Mouse (Mus musculus): ENCODE measurements at regions not wholly inside any gene's neighbourhood (a gene's known extent, or its start where the extent isn't known, plus 50 kb on each side); places are given as distances from the start of the nearest gene placed in this dataset.

- Histone ChIP-seq H3K4me2 (ENCODE audit: low read depth, low read length) (no peak overlapping the region), H3K9ac (ENCODE audit: low read length) (no peak overlapping the region), H3K27me3 (ENCODE audit: control insufficient read depth, insufficient read depth, low read length) (no peaks in the 10 kb centered on the region), H3K4me1 (ENCODE audit: control insufficient read depth, insufficient read depth, low read length) (no peaks in the 10 kb centered on the region), H3K9me3 (replicated peaks; ENCODE audit: control insufficient read depth, low read length) (no peaks in the 10 kb centered on the region), H3K36me3 (ENCODE audit: control insufficient read depth, insufficient read depth, low read length) (no peaks in the 10 kb centered on the region), H3K27ac (ENCODE audit: low read length) (no peak overlapping the region), H3K4me3 (replicated peaks; ENCODE audit: low read length) (no peak overlapping the region)
- no peak for ATAC-seq (ENCODE audit: insufficient read depth, low FRiP score)
- WGBS: 79% methylated on average over 8 of the region's 8 CpGs
These were observed 171.9 kb downstream of the Emx2 start for GRCm38 (mm10) chr19:59630095-59630494.

- H3K4me3 ChIP-seq (replicated peaks; ENCODE audit: low read length): no peak overlapping the region
- 49% methylated on average over 4 of the region's 4 CpGs for WGBS
- ATAC-seq (ENCODE audit: insufficient read depth, low FRiP score): no peak
- no peaks in the 10 kb centered on the region for H3K27me3 ChIP-seq (ENCODE audit: control insufficient read depth, insufficient read depth, low read length)
- H3K4me1 ChIP-seq (ENCODE audit: control insufficient read depth, insufficient read depth, low read length): no peaks in the 10 kb centered on the region
- H3K9me3 ChIP-seq (replicated peaks; ENCODE audit: control insufficient read depth, low read length): no peaks in the 10 kb centered on the region
- H3K9ac ChIP-seq (ENCODE audit: low read length): no peak overlapping the region
- no peak overlapping the region for H3K4me2 ChIP-seq (ENCODE audit: low read depth, low read length)
- no peaks in the 10 kb centered on the region for H3K36me3 ChIP-seq (ENCODE audit: control insufficient read depth, insufficient read depth, low read length)
- no peak overlapping the region for H3K27ac ChIP-seq (ENCODE audit: low read length)
These were observed 172.5 kb downstream of the Emx2 start for GRCm38 (mm10) chr19:59630706-59631105.

DNA sequence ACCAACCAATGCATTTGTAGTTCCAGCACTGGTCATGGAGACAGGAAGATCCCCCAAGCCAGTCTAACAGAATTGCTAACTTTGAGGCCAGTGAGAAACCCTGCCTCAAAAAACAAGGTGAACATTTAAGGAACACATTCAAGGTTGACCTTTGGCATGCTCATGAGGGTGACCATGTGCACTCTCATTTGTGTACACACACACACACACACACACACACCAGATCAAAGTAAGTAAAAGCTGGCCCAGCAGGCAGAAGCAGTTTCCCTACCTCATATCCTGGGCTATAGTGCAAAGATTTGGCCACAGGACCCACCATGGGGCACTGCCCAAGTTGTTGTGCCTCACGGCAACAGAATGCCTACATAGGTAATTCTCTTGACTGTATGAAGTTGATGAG lies 173.4 kb downstream of the Emx2 start:
- Histone ChIP-seq H3K4me2 (ENCODE audit: low read depth, low read length) (no peak overlapping the region), H3K36me3 (ENCODE audit: control insufficient read depth, insufficient read depth, low read length) (no peaks in the 10 kb centered on the region), H3K9ac (ENCODE audit: low read length) (no peak overlapping the region), H3K27me3 (ENCODE audit: control insufficient read depth, insufficient read depth, low read length) (no peaks in the 10 kb centered on the region), H3K27ac (ENCODE audit: low read length) (no peak overlapping the region), H3K9me3 (replicated peaks; ENCODE audit: control insufficient read depth, low read length) (no peaks in the 10 kb centered on the region), H3K4me1 (ENCODE audit: control insufficient read depth, insufficient read depth, low read length) (no peaks in the 10 kb centered on the region), H3K4me3 (replicated peaks; ENCODE audit: low read length) (no peak overlapping the region)
- 86% methylated on average over 1 of the region's 1 CpGs for WGBS
- no peak for ATAC-seq (ENCODE audit: insufficient read depth, low FRiP score)

GRCm38 (mm10) chr19:59636271-59636670 lies 178.1 kb downstream of the Emx2 start:
- no peaks in the 10 kb centered on the region for H3K36me3 ChIP-seq (ENCODE audit: control insufficient read depth, insufficient read depth, low read length)
- H3K27me3 ChIP-seq (ENCODE audit: control insufficient read depth, insufficient read depth, low read length): no peaks in the 10 kb centered on the region
- no peaks in the 10 kb centered on the region for H3K4me1 ChIP-seq (ENCODE audit: control insufficient read depth, insufficient read depth, low read length)
- H3K4me3 ChIP-seq (replicated peaks; ENCODE audit: low read length): no peak overlapping the region
- ATAC-seq (ENCODE audit: insufficient read depth, low FRiP score): no peak
- no peaks in the 10 kb centered on the region for H3K9me3 ChIP-seq (replicated peaks; ENCODE audit: control insufficient read depth, low read length)
- no peak overlapping the region for H3K9ac ChIP-seq (ENCODE audit: low read length)
- no peak overlapping the region for H3K27ac ChIP-seq (ENCODE audit: low read length)
- H3K4me2 ChIP-seq (ENCODE audit: low read depth, low read length): no peak overlapping the region
- WGBS: 36% methylated on average over 8 of the region's 8 CpGs

DNA sequence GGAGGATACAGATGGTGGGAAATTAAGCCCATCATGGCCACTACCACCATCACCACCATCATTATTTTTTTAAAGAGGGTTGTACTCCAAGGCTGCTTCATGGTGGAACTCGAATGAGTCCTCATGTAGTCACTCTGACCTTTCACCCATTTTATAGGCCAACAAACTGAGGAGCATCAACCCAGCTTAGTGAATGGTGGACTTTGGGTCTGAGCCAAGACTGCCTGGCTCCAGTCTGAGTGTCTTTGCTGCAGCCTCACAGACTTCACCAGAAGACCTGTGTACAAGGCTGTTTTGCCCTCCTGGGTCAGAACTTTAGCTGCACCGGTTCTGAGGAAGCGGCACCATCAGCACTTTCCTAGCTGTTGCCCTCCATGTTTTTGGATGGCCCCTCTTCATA lies 184.4 kb downstream of the Emx2 start:
- no peaks in the 10 kb centered on the region for H3K9me3 ChIP-seq (replicated peaks; ENCODE audit: control insufficient read depth, low read length)
- ATAC-seq (ENCODE audit: insufficient read depth, low FRiP score): no peak
- WGBS: 81% methylated on average over 3 of the region's 3 CpGs
- no peaks in the 10 kb centered on the region for H3K36me3 ChIP-seq (ENCODE audit: control insufficient read depth, insufficient read depth, low read length)
- no peak overlapping the region for H3K27ac ChIP-seq (ENCODE audit: low read length)
- H3K27me3 ChIP-seq (ENCODE audit: control insufficient read depth, insufficient read depth, low read length): no peaks in the 10 kb centered on the region
- no peaks in the 10 kb centered on the region for H3K4me1 ChIP-seq (ENCODE audit: control insufficient read depth, insufficient read depth, low read length)
- H3K4me3 ChIP-seq (replicated peaks; ENCODE audit: low read length): no peak overlapping the region
- H3K9ac ChIP-seq (ENCODE audit: low read length): no peak overlapping the region
- H3K4me2 ChIP-seq (ENCODE audit: low read depth, low read length): no peak overlapping the region

- Histone ChIP-seq H3K4me1 (ENCODE audit: control insufficient read depth, insufficient read depth, low read length) (no peaks in the 10 kb centered on the region), H3K4me2 (ENCODE audit: low read depth, low read length) (no peak overlapping the region), H3K4me3 (replicated peaks; ENCODE audit: low read length) (no peak overlapping the region), H3K27ac (ENCODE audit: low read length) (no peak overlapping the region), H3K27me3 (ENCODE audit: control insufficient read depth, insufficient read depth, low read length) (no peaks in the 10 kb centered on the region), H3K36me3 (ENCODE audit: control insufficient read depth, insufficient read depth, low read length) (no peaks in the 10 kb centered on the region), H3K9me3 (replicated peaks; ENCODE audit: control insufficient read depth, low read length) (no peaks in the 10 kb centered on the region), H3K9ac (ENCODE audit: low read length) (no peak overlapping the region)
- no peak for ATAC-seq (ENCODE audit: insufficient read depth, low FRiP score)
- 81% methylated on average over 8 of the region's 8 CpGs for WGBS
These were observed 188.1 kb downstream of the Emx2 start for GRCm38 (mm10) chr19:59646231-59646630.

DNA sequence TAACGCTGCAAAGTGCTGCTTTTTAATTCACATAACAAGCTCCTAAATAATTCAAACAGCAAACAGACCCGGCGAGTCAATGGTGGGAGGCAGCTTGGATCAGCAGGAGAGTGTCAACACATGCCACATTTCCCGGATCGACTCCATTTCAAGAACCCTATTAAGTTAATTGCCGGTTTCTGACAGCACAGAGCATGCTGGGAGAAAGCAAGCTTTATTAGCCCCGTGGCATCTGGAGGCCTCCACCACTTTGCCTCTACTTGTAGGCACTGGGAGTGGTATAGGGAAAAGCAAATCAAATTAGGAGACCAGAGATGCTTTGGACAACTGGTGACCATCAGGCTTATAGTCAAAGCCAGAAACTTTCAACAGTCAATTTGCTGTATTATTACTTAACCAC lies 188.5 kb downstream of the Emx2 start:
- no peak overlapping the region for H3K9ac ChIP-seq (ENCODE audit: low read length)
- ATAC-seq (ENCODE audit: insufficient read depth, low FRiP score): no peak
- H3K27me3 ChIP-seq (ENCODE audit: control insufficient read depth, insufficient read depth, low read length): no peaks in the 10 kb centered on the region
- 70% methylated on average over 7 of the region's 7 CpGs for WGBS
- no peaks in the 10 kb centered on the region for H3K9me3 ChIP-seq (replicated peaks; ENCODE audit: control insufficient read depth, low read length)
- no peak overlapping the region for H3K27ac ChIP-seq (ENCODE audit: low read length)
- H3K4me1 ChIP-seq (ENCODE audit: control insufficient read depth, insufficient read depth, low read length): no peaks in the 10 kb centered on the region
- H3K36me3 ChIP-seq (ENCODE audit: control insufficient read depth, insufficient read depth, low read length): no peaks in the 10 kb centered on the region
- no peak overlapping the region for H3K4me2 ChIP-seq (ENCODE audit: low read depth, low read length)
- no peak overlapping the region for H3K4me3 ChIP-seq (replicated peaks; ENCODE audit: low read length)

GRCm38 (mm10) chr19:59649421-59649820 lies 191.2 kb downstream of the Emx2 start:
- ATAC-seq (ENCODE audit: insufficient read depth, low FRiP score): no peak
- WGBS: 79% methylated on average over 5 of the region's 5 CpGs
- no peaks in the 10 kb centered on the region for H3K9me3 ChIP-seq (replicated peaks; ENCODE audit: control insufficient read depth, low read length)
- no peaks in the 10 kb centered on the region for H3K4me1 ChIP-seq (ENCODE audit: control insufficient read depth, insufficient read depth, low read length)
- H3K27ac ChIP-seq (ENCODE audit: low read length): no peak overlapping the region
- no peaks in the 10 kb centered on the region for H3K36me3 ChIP-seq (ENCODE audit: control insufficient read depth, insufficient read depth, low read length)
- H3K4me3 ChIP-seq (replicated peaks; ENCODE audit: low read length): no peak overlapping the region
- H3K27me3 ChIP-seq (ENCODE audit: control insufficient read depth, insufficient read depth, low read length): no peaks in the 10 kb centered on the region
- no peak overlapping the region for H3K4me2 ChIP-seq (ENCODE audit: low read depth, low read length)
- no peak overlapping the region for H3K9ac ChIP-seq (ENCODE audit: low read length)

GRCm38 (mm10) chr19:59650611-59651329 lies 192.6 kb downstream of the Emx2 start:
- Histone ChIP-seq H3K9ac (ENCODE audit: low read length) (no peak overlapping the region), H3K4me2 (ENCODE audit: low read depth, low read length) (no peak overlapping the region), H3K9me3 (replicated peaks; ENCODE audit: control insufficient read depth, low read length) (no peaks in the 10 kb centered on the region), H3K27me3 (ENCODE audit: control insufficient read depth, insufficient read depth, low read length) (no peaks in the 10 kb centered on the region), H3K27ac (ENCODE audit: low read length) (no peak overlapping the region), H3K4me1 (ENCODE audit: control insufficient read depth, insufficient read depth, low read length) (no peaks in the 10 kb centered on the region), H3K36me3 (ENCODE audit: control insufficient read depth, insufficient read depth, low read length) (no peaks in the 10 kb centered on the region), H3K4me3 (replicated peaks; ENCODE audit: low read length) (no peak overlapping the region)
- WGBS: 75% methylated on average over 10 of the region's 10 CpGs
- ATAC-seq (ENCODE audit: insufficient read depth, low FRiP score): no peak
